Mouse (Mus musculus) embryo, embryonic 11.5 days (tissue): Measurements from ENCODE around the gene Ccl3.

ENCODE experiments used
- DNase-seq: peaks from one replicate; pipeline ENCODE4 v3.0.0-alpha.2; 2012; ENCODE audit warnings: low read depth, low spot score

Ccl3 gene

DNA sequence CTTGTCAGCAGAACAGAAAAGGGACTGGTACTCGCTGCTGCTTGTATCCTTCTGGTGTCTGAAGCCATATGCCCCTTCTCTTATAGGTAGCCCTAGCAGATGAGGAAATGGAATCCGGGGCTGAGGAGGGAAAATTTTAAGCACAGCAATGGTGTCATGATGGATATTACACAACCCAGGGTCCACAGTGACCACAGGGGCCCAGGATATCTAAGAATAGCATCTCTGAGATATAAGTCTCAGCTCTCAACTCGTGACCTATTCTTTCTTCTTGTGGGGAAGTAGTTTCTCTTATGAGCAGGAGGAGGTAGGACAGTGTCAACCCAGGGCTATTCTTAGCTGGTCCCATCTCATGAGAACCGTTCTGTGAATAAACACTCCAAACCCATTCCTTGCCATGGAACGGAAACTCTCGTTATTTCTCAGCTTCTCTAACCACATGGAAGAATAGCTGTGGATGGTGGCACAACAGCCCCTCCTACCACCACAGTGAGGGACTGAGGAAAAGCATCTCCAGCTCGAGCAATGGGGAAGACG is at the start of gene Ccl3:
Ccl3 (minus strand) TSS at position 51 of the 537 bp plus-strand sequence.
- DNase-seq: no peak

DNA sequence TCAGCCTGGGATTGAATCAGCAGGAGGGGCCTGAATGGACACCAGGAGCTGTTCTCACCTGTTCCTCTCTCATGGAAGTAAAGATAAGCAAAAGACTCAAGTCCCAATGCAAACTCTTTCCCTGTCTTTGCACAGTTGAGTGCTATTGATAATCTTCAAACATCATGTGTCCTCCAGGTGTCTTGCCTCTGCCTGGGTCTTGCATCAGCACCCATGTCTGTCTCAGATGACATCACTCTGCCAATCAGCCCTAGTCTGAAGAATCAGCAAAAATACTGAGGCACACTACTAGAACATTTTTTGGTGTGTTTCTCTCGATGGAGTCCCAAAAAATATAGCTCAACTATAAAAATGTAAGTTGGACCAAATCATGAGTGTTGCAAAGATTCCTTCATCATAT is 42.9 kb upstream of the Ccl3 start:
- no peak for DNase-seq

DNA sequence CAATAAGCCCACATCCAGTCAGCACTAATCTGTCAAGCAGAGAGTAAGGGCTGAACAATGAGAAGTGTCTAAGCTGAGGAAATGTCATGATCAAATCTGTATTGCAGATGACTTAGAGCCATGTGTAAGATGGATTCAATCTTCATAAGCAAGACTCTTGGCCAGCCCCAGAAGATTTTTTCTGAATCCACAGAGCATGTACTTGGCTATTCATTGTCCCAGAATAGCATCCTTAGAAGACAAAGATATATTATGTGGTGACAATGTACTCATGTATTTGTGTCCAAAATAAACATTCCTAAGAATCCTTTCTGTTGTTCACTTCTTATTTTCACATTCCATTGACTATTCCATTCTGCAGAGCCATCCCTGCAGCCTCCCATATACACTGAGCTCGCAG is 40.8 kb upstream of the Ccl3 start:
- no peak for DNase-seq

DNA sequence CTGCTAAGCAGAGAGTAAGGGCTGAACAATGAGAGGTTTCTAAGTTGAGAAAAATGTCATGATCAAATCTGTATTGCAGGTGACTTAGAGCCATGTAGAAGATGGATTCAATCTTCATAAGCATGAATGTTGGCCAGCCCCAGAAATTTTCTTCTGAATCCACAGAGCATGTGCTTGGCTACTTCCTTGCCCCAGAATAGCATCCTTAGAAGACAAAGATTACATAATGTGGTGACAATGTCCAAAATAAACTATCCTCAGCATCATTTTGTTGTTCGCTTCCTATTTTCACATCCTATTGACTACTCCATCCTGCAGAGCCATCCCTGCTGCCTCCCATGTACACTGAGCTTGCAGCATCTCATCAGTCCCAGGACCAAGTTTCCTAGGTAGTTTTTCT is 26.5 kb upstream of the Ccl3 start:
- no peak for DNase-seq

DNA sequence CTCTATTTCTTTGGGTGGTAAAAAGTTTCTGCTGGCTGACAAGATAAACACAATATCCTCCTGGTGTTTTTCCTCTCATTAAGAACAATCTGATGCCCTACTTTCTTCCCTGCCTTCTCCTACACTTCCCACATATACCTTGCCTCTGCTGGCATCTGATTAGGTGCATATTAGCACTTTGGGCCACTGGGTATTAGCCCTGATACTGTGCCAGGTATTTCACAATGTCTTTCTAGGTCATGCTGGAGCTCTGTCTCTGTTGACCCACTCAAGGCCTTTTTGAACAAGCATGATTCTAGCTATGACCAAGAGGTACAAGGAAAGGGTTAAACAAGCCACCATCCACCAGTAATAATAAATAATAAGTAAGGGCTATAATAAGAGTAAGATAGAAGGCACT is 22.6 kb upstream of the Ccl3 start:
- no peak for DNase-seq

DNA sequence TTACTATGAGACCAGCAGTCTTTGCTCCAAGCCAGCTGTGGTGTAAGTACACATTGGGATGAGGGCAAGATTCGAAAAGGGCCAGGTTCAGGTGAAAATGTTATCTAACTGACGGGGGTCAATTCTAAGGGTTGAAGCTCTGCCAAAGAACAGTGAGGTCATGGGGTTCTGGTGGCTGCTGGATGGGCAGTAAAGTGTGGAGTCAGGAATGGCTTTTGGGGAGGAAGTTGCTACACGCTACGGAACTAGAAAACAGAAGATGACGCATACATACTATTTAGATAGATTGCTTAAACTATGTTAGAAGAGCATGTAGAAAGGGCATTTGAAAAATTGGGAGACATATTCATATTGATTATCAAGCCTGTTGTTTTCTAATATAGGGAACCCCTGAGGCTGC is 14.4 kb upstream of the Ccl3 start:
- no peak for DNase-seq

DNA sequence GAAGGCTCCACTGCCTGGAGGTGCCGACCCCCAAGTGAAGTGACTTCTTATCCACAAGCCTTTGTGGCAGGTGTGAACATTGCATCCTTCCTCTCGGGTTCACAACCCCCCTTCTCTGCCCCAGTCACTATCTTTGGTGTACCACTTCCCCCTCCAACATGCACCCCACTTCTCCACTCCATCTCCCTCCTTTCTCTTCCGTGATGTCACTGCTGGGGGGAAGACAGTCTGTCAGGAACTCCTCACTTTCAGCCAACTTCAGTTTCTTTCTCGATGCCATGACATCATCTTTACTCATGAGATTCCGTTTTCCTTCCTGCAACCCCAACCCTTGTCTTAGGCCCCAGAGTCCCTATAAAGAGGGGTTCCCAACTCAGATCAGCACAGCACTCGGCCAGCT is 13.0 kb upstream of the Ccl3 start, which contains the start of gene Ccl4:
Ccl4 (plus strand) TSS at position 381 of the 400 bp plus-strand sequence.
- DNase-seq: no peak

DNA sequence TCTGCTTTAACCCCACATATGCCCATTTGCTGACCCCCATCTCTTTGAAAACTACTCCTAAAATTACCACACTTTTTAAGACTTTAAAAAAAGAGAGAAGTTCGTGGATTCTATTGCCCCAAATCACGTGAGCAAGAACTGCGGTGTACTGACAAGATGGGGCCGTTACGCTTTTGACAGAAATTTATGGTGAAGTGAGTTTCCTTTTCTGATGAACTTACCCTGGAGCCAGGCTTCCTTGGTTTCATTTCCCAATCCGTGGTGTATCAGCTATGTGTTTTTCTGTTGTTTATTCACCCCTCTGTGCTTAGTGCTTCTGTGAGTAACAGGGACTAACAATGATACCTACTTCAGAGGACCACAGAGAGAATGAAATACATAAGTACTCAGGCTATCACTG is 9.6 kb upstream of the Ccl3 start:
- no peak for DNase-seq

DNA sequence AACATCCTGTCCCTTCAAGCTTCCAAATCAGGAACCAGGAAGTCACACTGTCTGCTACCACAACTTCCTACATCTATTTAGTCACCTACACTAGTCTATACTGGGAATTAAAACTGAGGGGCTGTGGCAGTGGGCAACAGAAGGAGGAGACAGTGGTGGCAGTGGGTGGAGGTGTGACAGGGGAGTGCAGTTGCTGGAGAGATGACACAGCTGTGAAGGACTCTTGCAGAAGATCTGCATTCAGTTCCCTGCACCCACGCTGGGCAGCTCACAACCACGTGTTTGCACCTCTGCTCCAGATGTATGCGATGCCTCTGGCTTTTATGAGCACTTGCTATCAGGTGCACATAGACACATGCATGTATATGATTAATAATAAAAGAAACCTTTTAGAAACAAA is 8.4 kb upstream of the Ccl3 start:
- DNase-seq: no peak

DNA sequence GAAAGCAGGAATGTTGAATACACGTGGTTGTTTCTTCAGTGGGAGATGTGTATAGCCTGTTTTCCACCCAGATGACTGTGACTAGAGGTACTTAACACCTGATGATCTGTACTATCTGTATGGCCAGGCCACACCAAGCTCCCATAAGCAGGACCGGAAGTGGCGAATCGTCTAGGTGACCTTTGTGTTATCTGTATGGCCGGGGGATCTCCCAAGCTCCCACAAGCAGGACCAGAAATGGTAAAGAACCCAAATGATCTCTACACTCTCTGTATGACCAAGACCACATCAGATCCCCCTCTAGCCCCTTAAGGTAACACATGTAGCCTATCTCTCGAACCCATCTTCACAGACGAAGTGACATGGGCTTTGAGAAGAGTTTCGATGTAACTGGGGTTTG is 5.5 kb upstream of the Ccl3 start:
- DNase-seq: no peak

DNA sequence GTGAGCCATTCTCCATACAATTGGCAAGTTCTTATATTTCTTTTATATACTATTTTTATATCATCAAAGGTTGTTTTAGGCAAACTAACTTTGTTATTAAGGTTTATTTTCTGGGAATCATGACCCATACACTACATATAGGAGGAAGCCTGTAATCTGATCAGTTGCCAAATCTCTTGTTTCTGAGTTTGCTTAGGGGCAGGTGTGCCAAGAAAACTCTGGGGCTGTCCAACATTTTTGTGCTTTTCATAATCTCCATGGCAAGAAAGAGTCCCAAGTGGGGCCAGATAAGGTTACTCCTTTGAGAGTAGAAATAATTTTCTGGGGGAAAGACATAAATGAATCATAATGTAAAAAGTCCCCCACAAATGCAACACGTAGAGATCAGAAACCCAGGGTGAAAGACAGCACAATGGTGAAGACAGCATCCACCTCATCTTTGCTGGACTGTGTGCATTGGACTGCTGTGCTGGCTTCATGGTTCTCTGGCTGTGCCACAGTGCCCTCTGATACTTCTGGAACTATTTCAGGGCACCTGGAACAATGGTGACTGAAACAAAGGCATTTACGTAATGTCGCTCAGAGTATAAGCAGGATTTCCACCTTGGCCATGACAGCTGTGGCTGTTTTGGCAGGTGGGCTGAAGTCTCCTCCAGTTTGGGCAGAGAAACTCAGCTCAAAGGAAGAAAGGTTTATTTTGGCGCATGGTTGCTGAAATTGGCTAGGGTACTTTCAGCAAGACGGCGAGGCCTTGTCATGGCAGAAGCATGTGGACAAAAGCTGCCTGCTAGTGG is 2.6 kb downstream of the Ccl3 start:
- no peak for DNase-seq

DNA sequence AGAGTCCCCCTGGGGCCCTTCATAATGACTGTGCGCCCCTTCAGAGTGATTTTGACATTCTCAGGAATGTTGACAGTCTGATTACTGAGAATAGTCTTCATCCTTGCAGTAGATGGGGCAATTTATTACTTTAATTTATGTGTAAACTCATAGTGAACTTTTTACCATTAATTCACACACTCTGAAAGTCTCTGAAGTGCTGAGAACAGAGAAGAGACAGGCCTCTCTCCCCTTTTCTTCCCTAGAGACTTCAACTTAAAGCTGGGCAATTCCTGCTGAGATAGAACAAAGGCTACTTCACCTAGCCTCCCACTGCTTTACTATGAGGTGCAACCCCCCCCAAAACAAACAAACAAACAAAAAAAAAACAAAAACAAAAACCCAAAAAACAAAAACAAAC is 3.6 kb downstream of the Ccl3 start, which contains the start of gene Rpl9-ps1:
Rpl9-ps1 (minus strand) TSS at position 101 of the 400 bp plus-strand sequence.
- DNase-seq: no peak

DNA sequence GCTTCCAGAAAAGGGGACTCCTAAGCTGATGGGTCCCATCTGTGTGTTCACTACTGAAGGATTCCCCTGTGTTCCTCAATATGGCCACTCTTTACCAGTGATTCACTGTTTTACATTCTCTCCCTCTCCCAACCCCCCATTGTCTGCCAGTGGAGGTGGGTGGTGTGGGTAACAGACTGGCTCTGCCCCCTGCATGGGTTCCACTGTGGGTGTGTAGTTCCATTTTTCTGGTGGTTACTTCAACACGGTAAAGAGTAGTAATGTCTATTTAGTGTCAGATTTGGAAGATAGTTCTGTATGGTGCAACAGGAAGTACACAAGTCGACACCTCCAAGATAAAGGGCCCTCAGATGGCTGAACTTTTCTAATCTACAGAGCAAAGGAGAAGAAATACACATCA is 7.9 kb downstream of the Ccl3 start:
- no peak for DNase-seq

DNA sequence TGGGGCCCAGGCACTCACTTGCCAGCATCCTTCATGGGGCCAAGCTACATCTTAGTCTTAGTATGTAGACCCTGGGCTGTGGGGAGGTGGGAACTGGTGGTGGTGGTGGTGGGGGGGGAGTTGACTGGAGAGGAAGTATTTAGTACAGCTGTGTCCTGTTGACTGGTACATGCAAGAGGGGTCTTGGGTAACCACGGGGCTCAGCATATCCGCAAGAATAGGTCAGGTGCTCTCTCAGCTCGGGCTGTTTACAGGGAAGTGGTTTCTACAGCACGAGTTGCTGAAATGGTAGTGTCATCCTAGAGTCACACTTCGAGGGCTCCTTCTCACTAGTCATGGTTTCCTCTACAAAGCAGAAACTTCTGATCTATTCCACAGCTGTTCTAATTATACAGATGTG is 9.0 kb downstream of the Ccl3 start:
- DNase-seq: no peak

DNA sequence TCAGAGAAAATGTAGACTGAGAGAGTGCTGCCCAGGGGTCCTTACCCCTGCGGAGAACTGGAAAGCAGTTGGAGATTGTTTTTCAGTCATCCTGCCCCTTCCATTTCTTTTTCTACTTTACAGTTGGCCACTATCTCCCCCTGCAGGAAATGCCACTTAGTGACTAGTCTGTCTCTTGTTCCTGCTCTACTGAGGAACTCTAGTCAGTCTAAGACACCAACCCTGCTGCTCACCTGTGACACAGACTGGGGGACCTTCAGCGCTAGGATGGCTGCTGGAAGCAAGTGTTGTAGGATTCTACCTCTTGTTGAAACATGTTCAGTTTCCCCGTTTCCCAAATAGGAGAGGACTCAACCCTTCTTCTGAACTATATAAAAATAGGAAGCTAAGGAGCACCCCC is 9.6 kb downstream of the Ccl3 start:
- DNase-seq: no peak

DNA sequence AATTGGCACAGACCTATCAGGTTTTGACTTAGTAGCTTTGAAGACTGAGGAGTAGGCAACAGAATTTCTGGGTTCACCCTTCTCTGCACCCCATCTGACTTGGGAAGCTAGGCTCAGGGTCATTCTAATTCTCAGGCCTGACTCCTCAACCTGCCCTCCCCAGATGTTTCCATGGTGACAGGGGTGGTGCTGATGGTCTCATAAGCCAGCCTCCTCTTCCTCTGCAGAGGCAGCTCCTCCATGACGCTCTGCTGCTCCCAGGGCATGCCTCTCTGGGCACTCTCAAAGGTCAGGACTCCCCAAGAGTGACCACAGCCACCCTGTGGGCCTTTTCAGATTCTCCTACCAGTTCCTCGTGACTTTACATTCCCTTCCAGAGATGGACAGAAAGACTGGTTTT is 10.2 kb downstream of the Ccl3 start:
- DNase-seq: no peak

DNA sequence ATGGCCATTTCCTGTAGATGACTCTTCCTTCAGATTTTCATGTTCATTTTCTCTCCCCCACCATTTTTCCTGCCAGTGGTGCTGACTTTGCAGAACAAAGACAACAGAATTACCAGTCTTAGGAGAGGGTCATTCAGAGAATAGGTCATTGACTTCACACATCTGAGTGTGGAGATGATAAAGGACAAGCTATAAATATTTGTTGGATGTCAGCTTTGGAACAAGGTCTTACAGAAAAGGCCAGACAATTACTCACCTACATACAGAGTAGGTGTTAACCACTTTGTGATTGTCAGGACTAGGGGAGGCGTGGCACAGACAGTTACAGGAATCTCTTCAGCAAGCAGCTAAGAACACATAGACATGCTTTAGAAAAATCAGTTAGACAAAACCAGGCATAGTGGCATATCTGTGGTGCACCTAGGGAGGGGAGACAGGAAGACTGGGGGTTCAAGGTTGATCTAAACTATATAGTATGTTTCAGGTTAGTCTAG is 12.4 kb downstream of the Ccl3 start:
- DNase-seq: no peak

DNA sequence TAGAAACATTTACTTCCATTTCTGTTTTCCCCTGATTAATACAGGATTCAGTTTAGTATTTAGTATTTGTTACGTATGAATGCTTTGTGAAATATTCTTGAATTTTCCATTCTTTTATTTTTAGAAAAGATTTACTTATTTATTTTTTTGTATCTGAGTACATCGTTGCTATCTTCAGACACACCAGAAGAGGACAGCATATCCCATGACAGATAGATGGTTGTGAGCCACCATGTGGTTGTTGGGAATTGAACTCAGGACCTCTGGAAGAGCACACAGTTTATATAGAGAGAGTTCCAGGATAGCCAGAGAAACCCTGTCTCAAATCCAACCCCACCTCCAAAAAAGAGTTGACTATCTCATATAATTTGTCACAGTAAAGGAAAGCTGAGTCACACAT is 14.3 kb downstream of the Ccl3 start:
- no peak for DNase-seq

DNA sequence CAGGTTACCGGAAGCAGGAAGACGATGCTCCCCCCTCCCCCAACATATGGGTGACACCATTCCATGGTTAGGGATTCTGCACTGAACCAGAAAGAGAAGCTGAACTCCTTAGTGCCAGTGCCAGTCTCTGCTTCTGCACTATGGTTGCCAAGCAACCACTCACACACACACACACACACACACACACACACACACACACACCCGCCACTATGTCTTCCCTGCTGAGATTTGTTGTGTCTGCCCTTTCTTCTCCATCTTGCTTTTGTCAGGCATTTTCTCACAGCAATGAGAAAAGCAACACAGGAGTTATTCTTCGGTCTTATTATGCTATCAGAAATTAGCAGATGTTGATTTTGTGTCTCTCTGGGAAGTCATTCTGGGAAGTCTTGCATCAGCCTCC is 14.7 kb downstream of the Ccl3 start:
- no peak for DNase-seq

DNA sequence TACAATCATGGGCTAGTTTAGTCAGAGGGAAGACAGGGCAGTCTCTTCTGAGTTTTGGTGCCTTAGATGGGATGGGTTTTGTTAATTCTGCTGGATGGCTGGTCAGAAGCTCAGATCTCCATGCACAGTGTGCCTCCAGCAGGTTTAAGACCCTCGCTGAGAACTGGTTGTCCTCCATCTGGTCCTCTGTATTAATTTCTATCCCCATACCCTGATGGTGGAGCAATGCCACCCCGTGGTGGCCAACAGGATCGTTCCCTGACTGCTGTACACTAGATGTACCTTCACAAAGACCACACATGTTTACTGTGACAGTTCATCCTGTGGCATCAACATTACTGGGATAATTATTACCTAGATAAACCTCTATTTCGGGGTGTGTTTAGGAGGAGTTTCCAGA is 16.4 kb downstream of the Ccl3 start:
- DNase-seq: no peak

DNA sequence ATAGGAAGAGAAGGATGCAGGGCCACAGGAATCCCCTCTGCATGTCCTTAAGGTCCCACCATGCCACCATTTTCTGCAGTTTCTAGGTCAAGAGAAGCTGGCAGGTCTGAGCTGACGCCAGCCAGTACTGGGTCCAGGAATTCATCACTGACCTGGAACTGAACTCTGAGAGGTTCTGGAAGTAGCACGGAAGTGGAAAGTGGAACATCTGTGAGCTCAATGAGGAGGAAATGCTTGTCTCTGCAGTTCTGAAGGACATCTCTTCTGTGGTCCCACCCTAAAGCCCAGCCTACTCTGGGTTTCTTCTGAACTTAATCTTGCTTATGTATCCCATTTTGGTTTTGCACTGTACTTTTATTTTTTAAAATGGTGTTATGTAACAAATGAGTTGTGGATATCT is 18.1 kb downstream of the Ccl3 start:
- no peak for DNase-seq

DNA sequence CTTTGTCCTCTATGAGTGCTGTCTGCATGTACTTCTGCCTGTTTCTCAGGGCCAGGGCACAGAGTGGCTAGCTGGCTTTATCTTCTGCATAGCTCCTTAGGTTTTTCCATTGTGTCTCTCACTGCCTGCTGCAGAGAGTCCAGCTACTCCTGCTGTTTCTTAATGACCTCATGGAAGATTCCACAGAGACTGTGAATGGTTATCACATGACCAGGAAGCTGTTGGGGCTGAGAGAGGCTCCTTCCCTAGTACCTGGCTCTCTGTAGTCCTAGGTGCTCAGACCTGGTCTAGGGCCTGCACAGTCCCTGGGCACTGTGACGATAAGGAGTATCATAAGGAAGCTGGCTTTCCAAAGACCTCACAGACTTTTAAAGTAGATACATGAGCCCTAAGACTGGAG is 18.5 kb downstream of the Ccl3 start:
- DNase-seq: no peak

DNA sequence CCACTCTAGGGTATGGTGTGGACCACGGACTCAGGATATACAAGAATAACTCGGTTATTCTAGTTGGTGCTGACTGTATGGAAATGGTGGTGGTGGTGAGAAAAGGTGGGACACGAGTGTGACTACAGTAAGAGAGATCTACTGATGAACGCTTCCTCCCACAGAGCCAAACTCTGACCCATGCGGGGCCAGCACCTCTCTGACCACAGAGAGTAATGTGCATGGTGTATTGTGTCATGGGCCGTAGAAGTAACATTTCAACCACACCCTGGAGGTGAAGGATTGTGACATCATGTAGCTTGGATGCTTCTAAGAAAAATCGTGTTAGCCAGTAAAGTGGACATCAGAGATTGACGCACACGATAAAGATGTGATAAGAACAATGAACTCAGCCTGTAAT is 20.3 kb downstream of the Ccl3 start:
- no peak for DNase-seq
